Mouse (Mus musculus) hindbrain, embryonic 11.5 days (tissue): ENCODE data around the gene Ric3. TPM values are rescaled to one million over a fixed set of nuclear protein-coding genes. Genes with fewer than 3 reads are reported as not detected.

Experiments
- ATAC-seq: fragments of 200-750 bp; cut with Nextera tagmentation; 2 replicates; pipeline ENCODE4 v1.8.0; 2017; ENCODE audit warnings: mild to moderate bottlenecking, moderate TSS enrichment, moderate library complexity; ENCODE audit not compliant: low FRiP score
- DNase-seq: peaks from one replicate; pipeline ENCODE4 v3.0.0-alpha.2; 2015; ENCODE audit warnings: low spot score
- H3K27ac ChIP-seq: fragments of 300-500 bp; sonication (generic); 2 replicates; pipeline ENCODE4 v1.5.1; 2014; ENCODE audit warnings: mild to moderate bottlenecking, low read depth, low read length
- H3K27me3 ChIP-seq: fragments of 300-500 bp; sonication (generic); 2 replicates; pipeline ENCODE4 v1.6.1; 2014; ENCODE audit warnings: mild to moderate bottlenecking, low read length, moderate library complexity, mixed read lengths; ENCODE audit not compliant: control insufficient read depth, insufficient read depth
- H3K36me3 ChIP-seq: fragments of 300-500 bp; sonication (generic); 2 replicates; pipeline ENCODE4 v1.6.1; 2014; ENCODE audit warnings: mild to moderate bottlenecking, low read length, moderate library complexity, mixed read lengths; ENCODE audit not compliant: control insufficient read depth, insufficient read depth
- H3K4me1 ChIP-seq: fragments of 300-500 bp; sonication (generic); replicated peaks from 2 replicates; pipeline ENCODE4 v1.6.1; 2014; ENCODE audit warnings: low read length, mixed read lengths; ENCODE audit not compliant: control insufficient read depth, insufficient read depth
- H3K4me2 ChIP-seq: fragments of 300-500 bp; sonication (generic); replicated peaks from 2 replicates; pipeline ENCODE4 v1.6.1; 2014; ENCODE audit warnings: mild to moderate bottlenecking, low read depth, low read length
- H3K4me3 ChIP-seq: fragments of 300-500 bp; sonication (generic); 2 replicates; pipeline ENCODE4 v1.5.1; 2014; ENCODE audit warnings: low read depth, low read length
- H3K9ac ChIP-seq: fragments of 300-500 bp; sonication (generic); 2 replicates; pipeline ENCODE4 v1.6.1; 2014; ENCODE audit warnings: low read depth, low read length
- H3K9me3 ChIP-seq: fragments of 300-500 bp; sonication (generic); 2 replicates; pipeline ENCODE4 v1.6.1; 2016; ENCODE audit warnings: low read length; ENCODE audit not compliant: control insufficient read depth
- WGBS: fragments of 180-500 bp; shearing (Covaris S2); extraction: QIAGEN DNeasy Blood & Tissue Kit; methylation state at CpG from one replicate; pipeline ENCODE4 v1.1.7; 2014; 5-methylcytosine and 5-hydroxymethylcytosine counted together
- polyA plus RNA-seq: library from polyadenylated mRNA; unstranded; fragments of >200 nt; fragmentation: Nextera tagmentation; extraction: Ambion mirVana; gene quantifications from 2 replicates; pipeline ENCODE4 v1.2.1, GENCODE M21; 2014

Ric3 gene
- polyA plus RNA-seq, 1 experiment from 2014 or later = 20.4 TPM

- peak overlapping the region; percentile 62 for H3K4me3 ChIP-seq
- DNase-seq (peak; percentile 46), ATAC-seq (peak; percentile 53; the same call in 1 of the 2 replicates)
- peak overlapping the region; percentile 71 for H3K9ac ChIP-seq
- H3K27me3 ChIP-seq = no peaks in the 10 kb centered on the region
- H3K9me3 ChIP-seq = no peaks in the 10 kb centered on the region
- H3K27ac ChIP-seq = no peak overlapping the region
- WGBS = 24% methylated on average over 12 of the region's 12 CpGs
- H3K36me3 ChIP-seq = no peaks in the 10 kb centered on the region
- H3K4me1 ChIP-seq = no peaks in the 10 kb centered on the region
- H3K4me2 ChIP-seq = peak overlapping the region; percentile 35
These were observed 640 bp downstream of the Ric3 start for GRCm38 (mm10) chr7:109082269-109083112.

- H3K4me1 ChIP-seq = no peaks in the 10 kb centered on the region
- no peak overlapping the region for H3K4me2 ChIP-seq
- ATAC-seq (no peak), DNase-seq (no peak)
- H3K27ac ChIP-seq = no peak overlapping the region
- H3K36me3 ChIP-seq = no peaks in the 10 kb centered on the region
- 81% methylated on average over 5 of the region's 5 CpGs for WGBS
- H3K9ac ChIP-seq = no peak overlapping the region
- H3K27me3 ChIP-seq = no peaks in the 10 kb centered on the region
- H3K4me3 ChIP-seq = no peak overlapping the region
- H3K9me3 ChIP-seq = no peaks in the 10 kb centered on the region
These were observed 10.8 kb downstream of the Ric3 start for GRCm38 (mm10) chr7:109072326-109072725.

GRCm38 (mm10) chr7:109069641-109070040, 13.5 kb downstream of the Ric3 start:
- H3K4me3 ChIP-seq = no peak overlapping the region
- no peak overlapping the region for H3K27ac ChIP-seq
- no peaks in the 10 kb centered on the region for H3K9me3 ChIP-seq
- no peaks in the 10 kb centered on the region for H3K27me3 ChIP-seq
- DNase-seq = no peak
- no peaks in the 10 kb centered on the region for H3K4me1 ChIP-seq
- H3K36me3 ChIP-seq = no peaks in the 10 kb centered on the region
- WGBS = 90% methylated on average over 4 of the region's 4 CpGs
- H3K9ac ChIP-seq = no peak overlapping the region
- ATAC-seq = no peak
- no peak overlapping the region for H3K4me2 ChIP-seq

- Histone ChIP-seq H3K36me3 (no peaks in the 10 kb centered on the region), H3K27me3 (no peaks in the 10 kb centered on the region), H3K4me2 (no peak overlapping the region), H3K27ac (no peak overlapping the region), H3K4me1 (no peaks in the 10 kb centered on the region), H3K4me3 (no peak overlapping the region), H3K9me3 (no peaks in the 10 kb centered on the region), H3K9ac (no peak overlapping the region)
- 91% methylated on average over 4 of the region's 4 CpGs for WGBS
- no peak for DNase-seq
- no peak for ATAC-seq
These were observed 23.6 kb downstream of the Ric3 start for GRCm38 (mm10) chr7:109059536-109059935.

GRCm38 (mm10) chr7:109050831-109051230, 32.3 kb downstream of the Ric3 start:
- Histone ChIP-seq H3K9me3 (no peaks in the 10 kb centered on the region), H3K36me3 (no peaks in the 10 kb centered on the region), H3K4me1 (no peaks in the 10 kb centered on the region), H3K27ac (no peak overlapping the region), H3K27me3 (no peaks in the 10 kb centered on the region), H3K4me2 (no peak overlapping the region), H3K4me3 (no peak overlapping the region), H3K9ac (no peak overlapping the region)
- 97% methylated on average over 1 of the region's 1 CpGs for WGBS
- DNase-seq (no peak), ATAC-seq (no peak)

GRCm38 (mm10) chr7:109045876-109046275, 37.3 kb downstream of the Ric3 start:
- no peak overlapping the region for H3K9ac ChIP-seq
- H3K4me2 ChIP-seq = no peak overlapping the region
- ATAC-seq = no peak
- H3K27me3 ChIP-seq = no peaks in the 10 kb centered on the region
- H3K4me1 ChIP-seq = no peaks in the 10 kb centered on the region
- no peak overlapping the region for H3K4me3 ChIP-seq
- no peak for DNase-seq
- no peaks in the 10 kb centered on the region for H3K36me3 ChIP-seq
- no peaks in the 10 kb centered on the region for H3K9me3 ChIP-seq
- no peak overlapping the region for H3K27ac ChIP-seq
- 95% methylated on average over 2 of the region's 2 CpGs for WGBS

GRCm38 (mm10) chr7:109039445-109039844, 43.7 kb downstream of the Ric3 start:
- no peaks in the 10 kb centered on the region for H3K9me3 ChIP-seq
- 91% methylated on average over 5 of the region's 5 CpGs for WGBS
- no peak for DNase-seq
- no peak overlapping the region for H3K27ac ChIP-seq
- no peak overlapping the region for H3K4me3 ChIP-seq
- H3K4me1 ChIP-seq = no peaks in the 10 kb centered on the region
- H3K4me2 ChIP-seq = no peak overlapping the region
- no peaks in the 10 kb centered on the region for H3K36me3 ChIP-seq
- ATAC-seq = no peak
- no peaks in the 10 kb centered on the region for H3K27me3 ChIP-seq
- H3K9ac ChIP-seq = no peak overlapping the region

GRCm38 (mm10) chr7:109038987-109039386, 44.1 kb downstream of the Ric3 start:
- Histone ChIP-seq H3K27me3 (no peaks in the 10 kb centered on the region), H3K4me2 (no peak overlapping the region), H3K4me3 (no peak overlapping the region), H3K9me3 (no peaks in the 10 kb centered on the region), H3K27ac (no peak overlapping the region), H3K9ac (no peak overlapping the region), H3K4me1 (no peaks in the 10 kb centered on the region), H3K36me3 (no peaks in the 10 kb centered on the region)
- 43% methylated on average over 1 of the region's 1 CpGs for WGBS
- DNase-seq (no peak), ATAC-seq (no peak)

- WGBS = 89% methylated on average over 8 of the region's 8 CpGs
- no peak for DNase-seq
- no peaks in the 10 kb centered on the region for H3K36me3 ChIP-seq
These were observed 44.9 kb downstream of the Ric3 start for GRCm38 (mm10) chr7:109038121-109038735.

More at GRCm38 (mm10) chr7:109038121-109038735, 44.9 kb downstream of the Ric3 start:
- Histone ChIP-seq H3K27ac (no peak overlapping the region), H3K9me3 (no peaks in the 10 kb centered on the region), H3K4me2 (no peak overlapping the region), H3K9ac (no peak overlapping the region), H3K4me3 (no peak overlapping the region), H3K27me3 (no peaks in the 10 kb centered on the region), H3K4me1 (no peaks in the 10 kb centered on the region)
- no peak for ATAC-seq
